9 mouse cellular contexts compared by ENCODE assay signal in the genomic region with DNA sequence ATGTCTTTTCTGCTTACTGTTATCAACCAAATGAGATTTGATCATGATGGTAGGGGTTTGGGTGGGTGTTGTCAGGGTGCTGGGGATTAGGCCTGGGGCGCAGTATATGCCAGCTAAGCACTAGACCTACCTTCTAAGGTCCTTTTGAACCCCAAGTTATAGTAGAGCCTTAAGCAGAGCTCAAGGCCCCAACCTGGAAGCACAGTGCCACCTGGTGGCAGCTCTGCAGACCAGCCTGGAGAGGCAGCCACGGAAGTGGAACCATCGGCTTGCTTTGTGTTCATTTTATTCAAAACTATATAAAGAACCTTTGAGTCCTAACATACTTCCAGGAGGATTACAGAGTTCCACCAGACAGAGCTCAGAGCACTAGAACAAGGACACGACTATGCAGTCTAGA. TPM values are rescaled to one million over a fixed set of nuclear protein-coding genes. Genes with fewer than 3 reads are reported as not detected.
DNase-seq lines count a peak whose midpoint lies in the region; ATAC-seq and TF ChIP-seq lines count a peak whose summit lies in the region.
"Had no signal": no experiment of that assay in that cellular context is flagged by ENCODE, and none has a peak within 500 bp of the region (broad histone marks: within the 10 kb centered on the region; RNA-seq: fewer than 3 reads in every experiment).

No protein-coding gene starts in this region.

- no peak overlapping the region for H3K27ac ChIP-seq in kidney, adult 2 months (ENCODE audit: insufficient read depth, low read depth, low read length)
- H3K27ac ChIP-seq in liver, postnatal 0 days (ENCODE audit: low read depth), result no peak overlapping the region
- H3K27ac ChIP-seq: heart, embryonic 13.5 days had no signal

- H3K9ac ChIP-seq in liver, postnatal 0 days (replicated peaks), result no peak overlapping the region
- H3K9ac ChIP-seq: heart, embryonic 13.5 days had no signal

- ATAC-seq in cerebellum, adult (ENCODE audit: insufficient number of reproducible peaks, low FRiP score, low TSS enrichment), result no peak
- peak; percentile 60 for ATAC-seq in liver, postnatal 0 days

- peak; percentile 91 for TF ChIP-seq CTCF in kidney, adult 2 months (conservative IDR thresholded peaks at IDR 0.05; ENCODE audit: insufficient read depth, insufficient read length, low read depth, low read length)
- TF ChIP-seq CTCF in liver, postnatal 0 days (IDR thresholded peaks at IDR 0.05; ENCODE audit: low read depth), result peak; percentile 94

- TF ChIP-seq EP300 in liver, postnatal 0 days (IDR thresholded peaks at IDR 0.05; ENCODE audit: low read depth), result no peak

- no peak for TF ChIP-seq POLR2A in kidney, adult 2 months (IDR thresholded peaks at IDR 0.05; ENCODE audit: low read depth, low read length)

- no peak overlapping the region for H3K4me2 ChIP-seq in liver, postnatal 0 days (ENCODE audit: low read depth, low read length)
- H3K4me2 ChIP-seq: heart, embryonic 13.5 days had no signal

- H3K27me3 ChIP-seq in kidney, adult 2 months (replicated peaks; ENCODE audit: control insufficient read depth, insufficient read depth, low read length), result no peaks in the 10 kb centered on the region
- no peaks in the 10 kb centered on the region for H3K27me3 ChIP-seq in liver, postnatal 0 days (ENCODE audit: insufficient read depth, low read length)
- H3K27me3 ChIP-seq: heart, embryonic 13.5 days had no signal

- WGBS in kidney, adult 2 months, result 30% methylated on average over 4 of the region's 4 CpGs
- 33% methylated on average over 4 of the region's 4 CpGs for WGBS in liver, postnatal 0 days (ENCODE audit: insufficient replicate concordance)

- no peaks in the 10 kb centered on the region for H3K4me1 ChIP-seq in kidney, adult 2 months (ENCODE audit: control insufficient read depth, insufficient read depth, low read length)
- no peaks in the 10 kb centered on the region for H3K4me1 ChIP-seq in liver, postnatal 0 days (ENCODE audit: insufficient read depth)
- H3K4me1 ChIP-seq: heart, embryonic 13.5 days had no signal

- no peaks in the 10 kb centered on the region for H3K9me3 ChIP-seq in liver, postnatal 0 days (ENCODE audit: low read length)
- H3K9me3 ChIP-seq: heart, embryonic 13.5 days had no signal

- DNase-seq in cerebellum, adult 18-20 months, result peak; percentile 46 to 61
- DNase-seq in right cerebral cortex, adult 18-20 months, result peak; percentile 33
- DNase-seq in right cerebral cortex, postnatal 36 days (ENCODE audit: low spot score in 2 of 2), result no peak
- peak; percentile 68 for DNase-seq in embryo, embryonic 10.5 days (ENCODE audit: low spot score)
- DNase-seq in kidney, adult 2 months, result peak; percentile 48
- DNase-seq in liver, postnatal 0 days, result peak; percentile 77
- DNase-seq in right cerebral cortex, postnatal 4 days, result peak; percentile 68

- no peak overlapping the region for H3K4me3 ChIP-seq in kidney, adult 2 months (ENCODE audit: insufficient read depth, low read depth, low read length)
- no peak overlapping the region for H3K4me3 ChIP-seq in liver, postnatal 0 days (ENCODE audit: low read depth, low read length)
- H3K4me3 ChIP-seq: heart, embryonic 13.5 days had no signal

- no peaks in the 10 kb centered on the region for H3K36me3 ChIP-seq in kidney, adult 2 months (ENCODE audit: control insufficient read depth, insufficient read depth, low read length)
- H3K36me3 ChIP-seq in liver, postnatal 0 days (replicated peaks; ENCODE audit: insufficient read depth, low read length), result no peaks in the 10 kb centered on the region

RNA-seq across cellular contexts. Expression of gene Ncmap, which starts 13.6 kb away (rescaled TPM):
- polyA plus RNA-seq in kidney, adult 2 months (2012; rRNA removed), result 0.75 and 0.88 TPM in 2 replicates
- 0.12 and 0.14 TPM in 2 replicates for polyA plus RNA-seq in liver, postnatal 0 days (2015; fragmentation: Nextera tagmentation; extraction: Ambion mirVana)

RNA-seq across cellular contexts. Expression of gene Rcan3, which starts 22.0 kb away (rescaled TPM):
- polyA plus RNA-seq in kidney, adult 2 months (2012; rRNA removed), result 13.2 and 13.4 TPM in 2 replicates
- polyA plus RNA-seq in liver, postnatal 0 days (2015; fragmentation: Nextera tagmentation; extraction: Ambion mirVana), result 3.7 and 4.9 TPM in 2 replicates

RNA-seq across cellular contexts. Expression of gene Srrm1, which starts 58.5 kb away (rescaled TPM):
- 17.1 and 21.6 TPM in 2 replicates for polyA plus RNA-seq in kidney, adult 2 months (2012; rRNA removed)
- 79.3 and 90.6 TPM in 2 replicates for polyA plus RNA-seq in liver, postnatal 0 days (2015; fragmentation: Nextera tagmentation; extraction: Ambion mirVana)

Comparison
In these comparisons a context has a peak if more than half of its experiments do, and no peak if none do; other contexts are left out.
1. DNase-seq: peak in cerebellum, adult 18-20 months (2 of 2), right cerebral cortex, adult 18-20 months (single experiment), embryo, embryonic 10.5 days (single experiment), kidney, adult 2 months (single experiment), liver, postnatal 0 days (single experiment) and right cerebral cortex, postnatal 4 days (single experiment); none in right cerebral cortex, postnatal 36 days (0 of 2).